Mouse (Mus musculus) intestine, embryonic 15.5 days (tissue): ENCODE data around the gene Vmn2r57. TPM values are rescaled to one million over a fixed set of nuclear protein-coding genes. Genes with fewer than 3 reads are reported as not detected.
"Not testable (repeated sequence)": the region's sequence is repeated elsewhere in the genome, so short reads cannot be mapped to it uniquely, and the experiment has no call there.

Experiments used
- ATAC-seq: fragments of 200-750 bp; cut with Nextera tagmentation; 2 replicates; pipeline ENCODE4 v1.8.0; 2017; ENCODE audit warnings: moderate TSS enrichment, moderate library complexity
- H3K27ac ChIP-seq: fragments of 300-500 bp; sonication (generic); 2 replicates; pipeline ENCODE4 v1.5.1; 2015; ENCODE audit warnings: mild to moderate bottlenecking, inconsistent platforms
- H3K27me3 ChIP-seq: fragments of 300-500 bp; sonication (generic); replicated peaks from 2 replicates; pipeline ENCODE4 v1.6.1; 2015; ENCODE audit warnings: inconsistent platforms
- H3K36me3 ChIP-seq: fragments of 300-500 bp; sonication (generic); 2 replicates; pipeline ENCODE4 v1.6.1; 2015; ENCODE audit warnings: inconsistent platforms
- H3K4me1 ChIP-seq: fragments of 300-500 bp; sonication (generic); replicated peaks from 2 replicates; pipeline ENCODE4 v1.6.1; 2015; ENCODE audit warnings: inconsistent platforms
- H3K4me2 ChIP-seq: fragments of 300-500 bp; sonication (generic); replicated peaks from 2 replicates; pipeline ENCODE4 v1.6.1; 2015; ENCODE audit warnings: mild to moderate bottlenecking, inconsistent platforms
- H3K4me3 ChIP-seq: fragments of 300-500 bp; sonication (generic); replicated peaks from 2 replicates; pipeline ENCODE4 v1.5.1; 2015; ENCODE audit warnings: inconsistent platforms
- H3K9ac ChIP-seq: fragments of 300-500 bp; sonication (generic); 2 replicates; pipeline ENCODE4 v1.6.1; 2015; ENCODE audit warnings: inconsistent platforms
- H3K9me3 ChIP-seq: fragments of 300-500 bp; sonication (generic); 2 replicates; pipeline ENCODE4 v1.6.1; 2016; ENCODE audit warnings: inconsistent platforms
- WGBS: fragments of 180-500 bp; shearing (Covaris S2); methylation state at CpG from one replicate; pipeline ENCODE4 v1.1.7; 2015; 5-methylcytosine and 5-hydroxymethylcytosine counted together
- polyA plus RNA-seq: library from polyadenylated mRNA; unstranded; fragments of >200 nt; fragmentation: Nextera tagmentation; extraction: Ambion mirVana; gene quantifications from 2 replicates; pipeline ENCODE4 v1.2.1, GENCODE M21; 2015

The Vmn2r57 gene
- 0.18 and 0.24 TPM in 2 replicates for polyA plus RNA-seq

DNA sequence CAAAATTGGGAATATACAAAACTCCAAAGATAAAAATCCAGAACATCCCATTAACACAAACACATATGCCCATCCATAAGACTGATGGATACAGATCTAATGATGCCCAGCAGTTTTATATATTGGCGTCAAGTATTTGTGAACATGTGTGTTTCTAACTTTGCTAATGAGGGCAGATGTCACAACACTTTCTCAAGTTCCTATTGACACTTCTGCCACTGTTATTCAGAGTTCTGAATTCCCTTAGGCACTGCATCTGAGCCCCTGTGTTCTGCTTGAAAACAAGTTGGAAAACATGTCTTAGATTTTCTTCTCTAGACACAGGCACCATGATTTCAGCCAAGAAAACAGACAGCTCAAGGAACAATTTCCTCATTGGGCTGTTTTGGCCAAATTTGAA is at the start of gene Vmn2r57:
TSS of gene Vmn2r57 (minus strand) at position 101 of the 400 bp plus-strand sequence.
- ATAC-seq = not testable (repeated sequence)
- WGBS = 81% methylated on average over 1 of the region's 1 CpGs

DNA sequence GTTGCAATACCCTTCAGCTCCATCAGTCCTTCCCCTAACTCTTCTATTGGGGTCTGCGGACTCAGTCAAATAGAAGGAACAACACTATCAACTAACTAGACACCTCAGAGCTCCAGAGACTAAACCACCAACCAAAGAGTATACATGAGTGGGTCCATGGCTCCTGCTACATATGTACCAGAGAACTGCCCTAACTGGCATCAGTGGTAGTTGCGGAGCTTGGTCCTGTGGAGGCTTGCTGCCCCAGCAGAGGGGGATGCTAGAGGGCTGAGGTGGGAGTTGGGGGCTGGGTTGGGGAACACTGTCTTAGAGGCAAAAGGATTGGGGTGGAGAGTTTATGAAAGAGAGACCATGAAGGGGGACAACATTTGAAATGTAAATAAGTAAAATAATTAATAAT is 49.4 kb upstream of the Vmn2r57 start:
- Histone ChIP-seq H3K4me2 (no peak overlapping the region), H3K4me1 (no peaks in the 10 kb centered on the region), H3K27ac (no peak overlapping the region), H3K4me3 (no peak overlapping the region), H3K27me3 (no peaks in the 10 kb centered on the region), H3K9ac (no peak overlapping the region), H3K36me3 (no peaks in the 10 kb centered on the region), H3K9me3 (no peaks in the 10 kb centered on the region)
- ATAC-seq = no peak
- WGBS = 93% methylated on average over 2 of the region's 2 CpGs

More for the DNA sequence above, at the start of gene Vmn2r57:
- H3K4me3 ChIP-seq, H3K36me3 ChIP-seq, H3K4me1 ChIP-seq, H3K27me3 ChIP-seq, H3K9me3 ChIP-seq, H3K27ac ChIP-seq, H3K9ac ChIP-seq, H3K4me2 ChIP-seq: not testable (repeated sequence)

DNA sequence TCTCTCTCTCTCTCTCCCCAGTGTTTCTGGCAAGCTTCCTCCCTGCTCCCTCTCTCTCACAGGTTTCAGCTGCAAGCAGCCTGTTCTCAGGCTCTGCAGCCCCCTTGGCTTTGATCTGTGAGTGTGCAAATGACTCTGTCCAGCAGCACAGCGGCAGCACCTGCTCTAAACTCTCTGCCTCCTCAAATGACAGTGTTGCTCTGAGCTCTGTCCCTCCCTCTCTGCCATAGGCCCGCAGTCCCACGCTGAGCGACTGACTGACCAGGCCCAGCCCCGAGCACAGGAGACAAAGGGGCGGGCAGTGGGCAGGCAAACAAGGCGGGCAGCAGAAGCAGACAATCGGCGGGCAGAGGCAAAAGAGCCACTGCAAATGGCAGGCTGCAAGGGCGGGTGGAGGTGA is 3.4 kb upstream of the Vmn2r57 start:
- Histone ChIP-seq H3K9me3 (no peaks in the 10 kb centered on the region), H3K4me2 (peak overlapping the region; percentile 19; the same call in 1 of the 2 replicates), H3K27ac (no peak overlapping the region), H3K27me3 (no peaks in the 10 kb centered on the region), H3K9ac (no peak overlapping the region), H3K4me3 (no peak overlapping the region), H3K36me3 (no peaks in the 10 kb centered on the region), H3K4me1 (no peaks in the 10 kb centered on the region)
- ATAC-seq = no peak
- 3% methylated on average over 10 of the region's 10 CpGs for WGBS

DNA sequence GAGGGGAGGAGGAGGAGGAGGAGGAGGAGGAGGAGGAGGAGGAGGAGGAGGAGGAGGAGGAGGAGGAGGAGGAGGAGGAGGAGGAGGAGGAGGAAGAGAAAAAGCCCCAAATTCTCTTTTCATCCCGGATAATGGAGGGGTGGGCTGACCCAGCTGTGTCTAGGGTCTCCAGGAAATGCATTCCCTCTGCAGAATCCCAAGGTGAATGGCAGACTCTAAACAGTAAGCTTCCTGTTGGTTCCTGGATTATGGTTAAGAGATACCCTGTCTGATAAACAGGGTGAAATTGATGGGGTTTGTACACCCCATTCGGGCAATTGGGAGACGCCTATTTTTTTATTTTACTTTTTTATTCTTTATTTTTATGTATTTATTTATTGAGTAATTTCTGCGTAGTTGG is 54.4 kb downstream of the Vmn2r57 start:
- Histone ChIP-seq H3K4me3 (no peak overlapping the region), H3K9me3 (no peaks in the 10 kb centered on the region), H3K4me2 (no peak overlapping the region), H3K27ac (no peak overlapping the region), H3K4me1 (no peaks in the 10 kb centered on the region), H3K9ac (no peak overlapping the region), H3K27me3 (no peaks in the 10 kb centered on the region), H3K36me3 (no peaks in the 10 kb centered on the region)
- ATAC-seq = no peak
- 77% methylated on average over 4 of the region's 4 CpGs for WGBS

DNA sequence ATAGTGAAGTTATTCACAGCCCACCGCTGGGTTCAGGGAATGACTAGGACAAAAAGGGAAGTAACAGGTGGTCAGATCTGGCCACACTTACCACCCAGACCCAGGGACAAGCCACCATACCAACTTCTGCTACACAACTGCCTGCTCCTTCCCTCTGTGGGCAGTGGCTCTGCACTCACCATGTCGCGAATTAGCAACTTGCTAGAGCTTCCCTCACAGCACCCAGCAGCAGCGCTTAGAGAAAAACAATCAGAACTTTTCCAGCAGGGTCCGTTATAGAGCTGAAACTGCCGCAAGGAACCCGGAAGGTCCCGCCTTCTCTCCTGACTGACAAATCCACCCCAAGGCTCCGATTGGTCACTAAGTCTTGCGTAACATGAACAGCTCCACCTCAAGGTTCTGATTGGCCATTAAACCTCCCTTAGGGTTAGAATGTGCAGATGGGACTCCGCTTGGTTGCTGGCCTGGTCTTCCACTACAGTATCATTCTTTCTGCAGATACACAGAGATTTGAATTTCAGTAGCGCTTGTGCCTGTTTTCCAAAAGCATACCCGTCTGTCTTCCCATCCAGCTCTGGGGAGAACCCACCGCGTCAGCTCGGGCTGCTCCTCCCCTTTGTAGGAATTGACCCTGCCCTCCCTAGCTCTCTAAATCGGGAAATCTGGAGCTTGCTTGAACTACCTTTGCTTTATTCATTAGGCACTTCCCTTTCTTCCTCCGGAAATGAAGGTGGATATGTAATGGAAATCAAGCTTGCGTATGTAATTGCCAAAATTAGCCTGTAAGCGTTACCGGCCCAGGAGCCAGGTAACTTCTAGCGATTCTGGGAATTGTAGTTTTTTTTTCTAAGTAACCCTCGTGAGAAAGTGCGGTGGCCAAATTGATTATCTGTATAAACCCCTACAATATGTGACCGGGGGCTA is 55.2 kb downstream of the Vmn2r57 start, which contains the start of gene AI987944:
TSS of gene AI987944 (minus strand) at position 332 of the 924 bp plus-strand sequence.
- Histone ChIP-seq H3K36me3 (no peaks in the 10 kb centered on the region), H3K9ac (peak within 1 kb of the TSS; percentile 52), H3K27me3 (no peaks in the 10 kb centered on the region), H3K9me3 (no peaks in the 10 kb centered on the region), H3K4me3 (peak within 1 kb of the TSS; percentile 45), H3K4me1 (no peaks in the 10 kb centered on the region), H3K27ac (peak within 1 kb of the TSS; percentile 45), H3K4me2 (peak within 1 kb of the TSS; percentile 58)
- WGBS = under 1% methylated on average over 25 of the region's 25 CpGs
- ATAC-seq = peak; percentile 100

Other genes starting within 250 kb of the Vmn2r57 start
- gene AI987944, start 55.3 kb downstream of the Vmn2r57 start, polyA plus RNA-seq = 10.6 and 12.1 TPM in 2 replicates
- gene Gm20449, start 50.7 kb upstream of the Vmn2r57 start, polyA plus RNA-seq = 0.06 TPM in 2 replicates
- 8.7 and 10.8 TPM in 2 replicates for gene AW146154, start 51.2 kb upstream of the Vmn2r57 start, polyA plus RNA-seq
- not detected in 2 replicates for gene Gm6871, start 125.0 kb upstream of the Vmn2r57 start, polyA plus RNA-seq
- 8.7 and 10.4 TPM in 2 replicates for gene 2610021A01Rik, start 150.5 kb upstream of the Vmn2r57 start, polyA plus RNA-seq
- gene Zfp788, start 184.5 kb upstream of the Vmn2r57 start, polyA plus RNA-seq = 7.5 and 7.6 TPM in 2 replicates